Mouse (Mus musculus) spleen, postnatal 10 days (tissue): ENCODE measurements around the gene Adam34.
"Not testable (repeated sequence)": the region's sequence is repeated elsewhere in the genome, so short reads cannot be mapped to it uniquely, and the experiment has no call there.

Experiments
- DNase-seq, 2 experiments: peaks; one replicate each; pipeline ENCODE4 v3.0.0; 2021 to 2022; ENCODE audit warnings: low spot score in 2 of 2

Gene Adam34

GRCm38 (mm10) chr8:43709949-43710348 is at the start of gene Adam34:
Adam34 (minus strand) TSS chr8:43710049.
- no peak for DNase-seq

DNA sequence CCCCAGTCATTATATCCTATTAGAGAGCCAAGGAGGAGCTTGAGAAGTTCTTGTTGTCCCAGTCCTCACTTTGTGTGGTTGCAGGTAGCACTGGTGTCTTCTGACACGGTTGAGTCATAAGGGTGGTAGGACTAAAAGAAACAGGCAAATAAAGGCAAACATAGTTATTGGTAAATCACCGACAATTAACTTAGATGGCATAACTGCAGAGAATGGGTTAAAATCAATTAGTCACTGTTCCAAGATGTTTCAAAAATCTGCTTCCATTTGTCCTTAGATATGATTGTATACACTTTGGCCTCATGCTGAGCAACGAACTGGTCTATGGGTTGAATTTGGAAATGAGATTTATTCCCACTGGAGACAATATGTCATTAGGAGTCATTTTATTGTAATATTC is 82.7 kb downstream of the Adam34 start, which contains the start of gene Gm5346:
TSS of gene Gm5346 (minus strand) at position 101 of the 400 bp plus-strand sequence.
- DNase-seq, result no peak

DNA sequence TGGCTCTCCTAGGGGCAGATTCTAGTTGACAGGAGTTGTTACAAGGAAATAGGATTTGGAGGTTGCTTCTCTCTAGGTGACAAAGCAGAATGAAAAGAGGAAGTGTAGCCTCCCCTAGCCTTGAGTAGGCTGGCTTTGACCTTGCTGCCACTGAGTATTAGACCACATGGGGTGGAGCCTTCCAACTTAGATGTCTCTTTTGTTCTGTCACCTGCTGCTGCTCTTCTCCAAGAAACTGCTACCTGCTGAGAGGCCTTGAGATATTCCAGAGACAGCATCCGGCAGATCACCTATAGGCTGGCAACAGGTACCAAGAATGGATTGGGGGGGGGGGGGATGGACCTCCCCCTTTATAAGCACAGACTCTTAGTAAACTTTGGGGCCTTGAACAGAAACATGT is 93.8 kb downstream of the Adam34 start:
- no peak for DNase-seq

GRCm38 (mm10) chr8:43603657-43604056 is 106.2 kb downstream of the Adam34 start:
- DNase-seq, result not testable (repeated sequence)

DNA sequence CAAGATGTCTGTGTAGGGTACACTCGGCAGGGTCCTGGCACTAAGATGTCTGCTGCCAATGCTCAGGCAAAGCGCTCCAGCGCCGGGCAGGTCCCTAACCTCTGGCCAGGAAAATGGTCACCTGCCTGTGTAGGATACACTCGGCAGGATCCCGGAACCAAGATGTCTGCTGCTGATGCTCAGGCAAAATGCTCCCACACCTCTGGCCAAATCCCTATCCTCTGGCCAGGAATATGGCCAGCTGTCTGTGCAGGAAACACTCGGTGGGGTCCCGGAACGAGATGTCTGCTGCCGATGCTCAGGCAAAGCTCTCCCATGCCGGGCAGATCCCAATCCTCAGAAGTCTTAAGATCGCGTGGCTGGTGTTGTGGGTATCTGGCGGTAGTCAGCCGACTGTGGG is 106.7 kb downstream of the Adam34 start:
- not testable (repeated sequence) for DNase-seq
